Mouse (Mus musculus) hindbrain, embryonic 16.5 days (tissue): ENCODE data around the gene Hist1h1d. TPM values are rescaled to one million over a fixed set of nuclear protein-coding genes. Genes with fewer than 3 reads are reported as not detected.

Experiments used
- ATAC-seq: fragments of 200-750 bp; cut with Nextera tagmentation; 2 replicates; pipeline ENCODE4 v1.8.0; 2017; ENCODE audit warnings: moderate TSS enrichment, moderate library complexity
- H3K27ac ChIP-seq: fragments of 300-500 bp; sonication (generic); 2 replicates; pipeline ENCODE4 v1.5.1; 2014; ENCODE audit warnings: low read depth, mild to moderate bottlenecking, control low read depth, low read length, moderate library complexity
- H3K27me3 ChIP-seq: fragments of 300-500 bp; sonication (generic); replicated peaks from 2 replicates; pipeline ENCODE4 v1.6.1; 2014; ENCODE audit warnings: low read length; ENCODE audit not compliant: control insufficient read depth, insufficient read depth
- H3K36me3 ChIP-seq: fragments of 300-500 bp; sonication (generic); 2 replicates; pipeline ENCODE4 v1.6.1; 2014; ENCODE audit warnings: mild to moderate bottlenecking, low read length, moderate library complexity, mixed read lengths; ENCODE audit not compliant: control insufficient read depth, insufficient read depth
- H3K4me1 ChIP-seq: fragments of 300-500 bp; sonication (generic); 2 replicates; pipeline ENCODE4 v1.6.1; 2014; ENCODE audit warnings: low read depth, low read length; ENCODE audit not compliant: control insufficient read depth, insufficient read depth
- H3K4me2 ChIP-seq: fragments of 300-500 bp; sonication (generic); 2 replicates; pipeline ENCODE4 v1.6.1; 2014; ENCODE audit warnings: mild to moderate bottlenecking, low read length, control low read depth, moderate library complexity
- H3K4me3 ChIP-seq: fragments of 300-500 bp; sonication (generic); 2 replicates; pipeline ENCODE4 v1.5.1; 2014; ENCODE audit warnings: mild to moderate bottlenecking, low read length, control low read depth, moderate library complexity
- H3K9ac ChIP-seq: fragments of 300-500 bp; sonication (generic); 2 replicates; pipeline ENCODE4 v1.6.1; 2014; ENCODE audit warnings: low read depth, mild to moderate bottlenecking, control low read depth, low read length, moderate library complexity
- H3K9me3 ChIP-seq: fragments of 300-500 bp; sonication (generic); 2 replicates; pipeline ENCODE4 v1.6.1; 2014; ENCODE audit warnings: mild to moderate bottlenecking, low read length, moderate library complexity; ENCODE audit not compliant: control insufficient read depth
- WGBS: fragments of 180-500 bp; shearing (Covaris S2); extraction: QIAGEN DNeasy Blood & Tissue Kit; methylation state at CpG from one replicate; pipeline ENCODE4 v1.1.7; 2014; 5-methylcytosine and 5-hydroxymethylcytosine counted together
- polyA plus RNA-seq: library from polyadenylated mRNA; unstranded; fragments of >200 nt; fragmentation: Nextera tagmentation; extraction: Ambion mirVana; gene quantifications from 2 replicates; pipeline ENCODE4 v1.2.1, GENCODE M21; 2015

Gene Hist1h1d
- 0.07 and 0.10 TPM in 2 replicates for polyA plus RNA-seq

- Histone ChIP-seq H3K4me3 (no peak within 1 kb of the TSS), H3K9ac (no peak within 1 kb of the TSS), H3K4me2 (no peak within 1 kb of the TSS; the same call in 1 of the 2 replicates), H3K27ac (peak within 1 kb of the TSS; percentile 20; the same call in 1 of the 2 replicates), H3K36me3 (no peaks in the 10 kb centered on the region), H3K9me3 (no peaks in the 10 kb centered on the region), H3K4me1 (peaks cover 13% of the 10 kb centered on the region), H3K27me3 (no peaks in the 10 kb centered on the region)
- ATAC-seq, result no peak
These were observed at the start of gene Hist1h1d for GRCm38 (mm10) chr13:23552962-23553361. Gene Hist1h1d, plus strand, starts transcription at chr13:23553262.

GRCm38 (mm10) chr13:23503797-23504196 is 49.3 kb upstream of the Hist1h1d start:
- Histone ChIP-seq H3K36me3 (no peaks in the 10 kb centered on the region), H3K9me3 (no peaks in the 10 kb centered on the region)

DNA sequence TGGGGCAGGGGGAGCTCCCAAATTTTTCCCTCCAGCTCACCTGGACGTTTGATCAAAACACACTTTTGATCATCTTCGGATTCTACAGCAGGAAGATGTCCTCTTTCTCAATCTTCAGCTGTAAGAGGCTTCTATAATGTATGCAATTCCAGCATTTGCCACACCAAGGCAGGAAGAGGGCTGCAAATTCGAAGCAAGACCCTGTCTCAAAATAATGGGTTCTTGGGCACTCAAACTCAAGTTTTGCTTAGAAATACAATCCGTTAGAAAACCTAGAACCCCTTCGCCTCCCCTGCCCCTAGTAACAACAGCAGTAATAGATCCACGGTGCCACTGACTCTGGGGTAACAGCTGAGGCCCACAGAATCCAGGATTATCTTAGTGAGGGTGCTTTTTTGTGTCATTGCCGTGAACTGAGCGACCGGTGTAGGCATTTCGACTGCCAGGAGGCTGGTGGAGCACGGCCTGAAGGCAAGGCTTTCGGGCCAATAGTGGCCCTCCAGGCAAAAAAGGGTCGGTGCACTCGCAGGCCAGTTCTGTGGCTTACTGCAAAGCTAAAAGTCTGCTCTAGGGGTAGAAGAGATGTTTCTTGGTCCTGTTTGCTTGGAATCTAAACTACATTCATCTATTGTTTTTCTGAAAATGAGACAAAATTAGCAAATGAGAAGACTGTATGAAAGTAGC is 47.3 kb upstream of the Hist1h1d start:
- Histone ChIP-seq H3K4me3 (peak overlapping the region; percentile 18), H3K27me3 (no peaks in the 10 kb centered on the region), H3K36me3 (no peaks in the 10 kb centered on the region), H3K27ac (no peak overlapping the region), H3K4me2 (peak overlapping the region; percentile 35), H3K4me1 (peaks cover 3% of the 10 kb centered on the region), H3K9me3 (no peaks in the 10 kb centered on the region), H3K9ac (peak overlapping the region; percentile 5; the same call in 1 of the 2 replicates)
- 11% methylated on average over 14 of the region's 14 CpGs for WGBS
- no peak for ATAC-seq

More at GRCm38 (mm10) chr13:23503797-23504196, 49.3 kb upstream of the Hist1h1d start:
- Histone ChIP-seq H3K4me1 (peaks cover 3% of the 10 kb centered on the region), H3K4me3 (peak overlapping the region; percentile 15), H3K9ac (no peak overlapping the region), H3K27me3 (no peaks in the 10 kb centered on the region), H3K4me2 (peak overlapping the region; percentile 45), H3K27ac (no peak overlapping the region)
- WGBS, result under 1% methylated on average over 9 of the region's 9 CpGs
- ATAC-seq, result peak; percentile 53

DNA sequence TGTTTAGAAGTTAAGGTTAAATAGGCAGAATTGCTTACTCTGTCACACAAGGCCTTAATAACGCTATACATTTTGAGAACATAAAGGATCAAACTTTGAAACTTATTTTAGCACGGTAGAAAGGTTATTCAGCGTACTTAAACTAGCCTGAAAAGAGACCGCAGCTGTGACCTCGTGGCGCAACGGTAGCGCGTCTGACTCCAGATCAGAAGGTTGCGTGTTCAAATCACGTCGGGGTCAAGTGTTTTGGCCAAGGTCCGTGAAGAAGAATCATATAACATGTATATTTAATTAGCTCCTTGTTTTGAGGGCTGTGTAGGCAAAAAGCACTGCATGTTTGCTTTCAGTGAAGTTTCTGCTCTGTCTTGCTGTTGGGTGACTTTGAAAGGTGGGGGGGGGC is 46.7 kb upstream of the Hist1h1d start:
- Histone ChIP-seq H3K4me3 (no peak overlapping the region), H3K9ac (no peak overlapping the region), H3K4me1 (peaks cover 3% of the 10 kb centered on the region), H3K4me2 (peak overlapping the region; percentile 35), H3K9me3 (no peaks in the 10 kb centered on the region), H3K36me3 (no peaks in the 10 kb centered on the region), H3K27ac (no peak overlapping the region), H3K27me3 (no peaks in the 10 kb centered on the region)
- ATAC-seq, result no peak
- 6% methylated on average over 13 of the region's 13 CpGs for WGBS

GRCm38 (mm10) chr13:23506819-23507515 is 46.1 kb upstream of the Hist1h1d start:
- no peak overlapping the region for H3K27ac ChIP-seq
- H3K4me3 ChIP-seq, result no peak overlapping the region
- peak overlapping the region; percentile 35 for H3K4me2 ChIP-seq
- H3K9me3 ChIP-seq, result no peaks in the 10 kb centered on the region
- ATAC-seq, result no peak
- no peaks in the 10 kb centered on the region for H3K36me3 ChIP-seq
- WGBS, result 20% methylated on average over 14 of the region's 14 CpGs
- H3K4me1 ChIP-seq, result peaks cover 3% of the 10 kb centered on the region
- H3K27me3 ChIP-seq, result no peaks in the 10 kb centered on the region
- H3K9ac ChIP-seq, result no peak overlapping the region

DNA sequence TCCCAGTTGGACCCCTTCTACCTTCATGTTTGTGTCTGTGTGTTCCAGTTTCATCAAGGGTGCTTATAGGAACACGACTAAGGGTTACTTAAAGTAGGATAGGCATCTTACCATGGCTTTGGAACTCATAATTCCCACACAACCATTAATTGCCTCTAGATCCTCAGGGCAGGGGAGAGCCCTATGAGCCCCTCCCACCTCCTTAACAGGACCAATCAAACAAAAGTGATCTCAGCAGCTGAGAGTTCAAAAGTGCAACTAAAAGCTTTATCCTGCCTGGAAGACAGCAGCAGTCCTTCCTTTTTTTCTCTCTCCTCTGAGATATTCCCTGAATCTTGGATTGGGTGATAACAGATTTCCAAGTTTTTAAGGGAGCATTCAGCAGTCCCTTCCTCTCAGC is 42.9 kb upstream of the Hist1h1d start:
- Histone ChIP-seq H3K9me3 (no peaks in the 10 kb centered on the region), H3K27me3 (no peaks in the 10 kb centered on the region), H3K27ac (no peak overlapping the region), H3K4me1 (peaks cover 3% of the 10 kb centered on the region), H3K4me3 (no peak overlapping the region), H3K4me2 (no peak overlapping the region), H3K36me3 (no peaks in the 10 kb centered on the region), H3K9ac (no peak overlapping the region)
- WGBS, result 41% methylated on average over 1 of the region's 1 CpGs
- ATAC-seq, result no peak

DNA sequence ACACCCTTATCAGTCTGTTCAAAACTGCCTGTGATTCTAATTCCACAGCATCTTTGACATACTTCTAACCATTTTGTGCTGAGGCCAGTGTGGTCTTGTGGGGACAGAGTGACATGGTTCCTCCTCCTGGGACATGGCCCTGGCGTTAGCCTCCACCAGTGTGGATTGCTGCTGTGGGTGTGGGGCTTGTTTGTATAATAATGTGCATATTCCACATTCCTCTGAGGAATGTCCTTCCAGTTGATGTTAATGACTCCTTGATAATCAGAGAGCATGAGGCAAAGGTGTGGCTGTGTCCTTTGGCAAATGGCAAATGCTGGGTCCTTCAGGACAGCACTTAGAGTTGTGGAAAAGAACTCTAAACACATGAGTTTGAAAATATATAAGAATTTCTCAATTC is 39.5 kb upstream of the Hist1h1d start:
- no peak for ATAC-seq
- no peak overlapping the region for H3K27ac ChIP-seq
- no peaks in the 10 kb centered on the region for H3K27me3 ChIP-seq
- H3K4me1 ChIP-seq, result peaks cover 2% of the 10 kb centered on the region; the same call in 1 of the 2 replicates
- no peak overlapping the region for H3K4me3 ChIP-seq
- H3K36me3 ChIP-seq, result no peaks in the 10 kb centered on the region
- WGBS, result 90% methylated on average over 1 of the region's 1 CpGs
- no peak overlapping the region for H3K9ac ChIP-seq
- no peak overlapping the region for H3K4me2 ChIP-seq
- H3K9me3 ChIP-seq, result no peaks in the 10 kb centered on the region

DNA sequence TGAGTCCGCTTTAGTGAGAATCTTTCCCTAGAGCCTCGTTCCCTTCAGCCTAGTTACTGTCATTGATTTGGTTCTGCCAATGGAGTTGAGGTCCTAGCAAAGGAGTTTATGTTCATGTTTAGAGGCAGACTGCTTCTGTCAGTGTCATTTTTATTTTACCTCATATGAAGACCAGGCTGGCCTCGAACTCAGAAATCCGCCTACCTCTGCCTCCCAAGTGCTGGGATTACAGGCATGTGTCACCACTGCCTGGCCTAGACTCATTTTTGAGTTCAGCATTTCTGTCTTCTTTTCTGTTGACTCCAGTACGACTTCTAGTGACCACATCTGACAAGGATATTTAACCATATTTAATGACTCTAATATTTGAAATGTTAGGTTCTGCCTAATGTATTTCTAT is 37.8 kb upstream of the Hist1h1d start:
- Histone ChIP-seq H3K9ac (no peak overlapping the region), H3K9me3 (no peaks in the 10 kb centered on the region), H3K36me3 (no peaks in the 10 kb centered on the region), H3K27ac (no peak overlapping the region), H3K27me3 (no peaks in the 10 kb centered on the region), H3K4me1 (peaks cover 2% of the 10 kb centered on the region; the same call in 1 of the 2 replicates), H3K4me3 (no peak overlapping the region), H3K4me2 (no peak overlapping the region)
- WGBS, result 77% methylated on average over 5 of the region's 5 CpGs
- no peak for ATAC-seq

GRCm38 (mm10) chr13:23515826-23516620 is 37.0 kb upstream of the Hist1h1d start:
- 56% methylated on average over 15 of the region's 15 CpGs for WGBS
- H3K4me2 ChIP-seq, result peak overlapping the region; percentile 79
- ATAC-seq, result no peak
- H3K9me3 ChIP-seq, result no peaks in the 10 kb centered on the region
- H3K4me3 ChIP-seq, result peak overlapping the region; percentile 45
- H3K4me1 ChIP-seq, result peaks cover 2% of the 10 kb centered on the region; the same call in 1 of the 2 replicates
- no peaks in the 10 kb centered on the region for H3K36me3 ChIP-seq
- no peaks in the 10 kb centered on the region for H3K27me3 ChIP-seq
- peak overlapping the region; percentile 54 for H3K9ac ChIP-seq
- no peak overlapping the region for H3K27ac ChIP-seq
